Mouse (Mus musculus) lung, embryonic 16.5 days (tissue): ENCODE results near the gene Olfr1025-ps1. TPM values are rescaled to one million over a fixed set of nuclear protein-coding genes. Genes with fewer than 3 reads are reported as not detected.

ENCODE experiments used
- ATAC-seq: fragments of 200-750 bp; cut with Nextera tagmentation; 2 replicates; pipeline ENCODE4 v1.8.0; 2017; ENCODE audit warnings: low read depth, mild to moderate bottlenecking, moderate library complexity
- H3K27ac ChIP-seq: fragments of 300-500 bp; sonication (generic); 2 replicates; pipeline ENCODE4 v1.5.1; 2014; ENCODE audit warnings: mild to moderate bottlenecking, control low read depth, low read length
- H3K27me3 ChIP-seq: fragments of 300-500 bp; sonication (generic); 2 replicates; pipeline ENCODE4 v1.6.1; 2014; ENCODE audit warnings: low read depth, low read length, mixed read lengths; ENCODE audit not compliant: control insufficient read depth, insufficient read depth
- H3K36me3 ChIP-seq: fragments of 300-500 bp; sonication (generic); 2 replicates; pipeline ENCODE4 v1.6.1; 2014; ENCODE audit warnings: low read length; ENCODE audit not compliant: control insufficient read depth, insufficient read depth
- H3K4me1 ChIP-seq: fragments of 300-500 bp; sonication (generic); replicated peaks from 2 replicates; pipeline ENCODE4 v1.6.1; 2014; ENCODE audit warnings: low read length, mixed read lengths; ENCODE audit not compliant: control insufficient read depth, insufficient read depth
- H3K4me2 ChIP-seq: fragments of 300-500 bp; sonication (generic); 2 replicates; pipeline ENCODE4 v1.6.1; 2014; ENCODE audit warnings: low read depth, low read length, control low read depth
- H3K4me3 ChIP-seq: fragments of 300-500 bp; sonication (generic); 2 replicates; pipeline ENCODE4 v1.5.1; 2014; ENCODE audit warnings: mild to moderate bottlenecking, low read length, control low read depth
- H3K9ac ChIP-seq: fragments of 300-500 bp; sonication (generic); 2 replicates; pipeline ENCODE4 v1.6.1; 2014; ENCODE audit warnings: low read length, control low read depth
- H3K9me3 ChIP-seq: fragments of 300-500 bp; sonication (generic); 2 replicates; pipeline ENCODE4 v1.6.1; 2016; ENCODE audit warnings: low read length; ENCODE audit not compliant: control insufficient read depth
- WGBS: fragments of 180-500 bp; shearing (Covaris S2); extraction: QIAGEN DNeasy Blood & Tissue Kit; methylation state at CpG from one replicate; pipeline ENCODE4 v1.1.7; 2014; 5-methylcytosine and 5-hydroxymethylcytosine counted together
- polyA plus RNA-seq: library from polyadenylated mRNA; unstranded; fragments of >200 nt; fragmentation: Nextera tagmentation; extraction: Ambion mirVana; gene quantifications from 2 replicates; pipeline ENCODE4 v1.2.1, GENCODE M21; 2015

The Olfr1025-ps1 gene
- not detected in 2 replicates for polyA plus RNA-seq

GRCm38 (mm10) chr2:85914893-85915292 is at the start of gene Olfr1025-ps1:
Gene Olfr1025-ps1, plus strand, starts transcription at chr2:85915193.
- no peaks in the 10 kb centered on the region for H3K27me3 ChIP-seq
- H3K9me3 ChIP-seq = no peaks in the 10 kb centered on the region
- no peak within 1 kb of the TSS for H3K4me3 ChIP-seq
- H3K36me3 ChIP-seq = no peaks in the 10 kb centered on the region
- 46% methylated on average over 1 of the region's 1 CpGs for WGBS
- H3K27ac ChIP-seq = no peak within 1 kb of the TSS
- no peak for ATAC-seq
- H3K9ac ChIP-seq = no peak within 1 kb of the TSS
- H3K4me1 ChIP-seq = no peaks in the 10 kb centered on the region
- H3K4me2 ChIP-seq = no peak within 1 kb of the TSS

DNA sequence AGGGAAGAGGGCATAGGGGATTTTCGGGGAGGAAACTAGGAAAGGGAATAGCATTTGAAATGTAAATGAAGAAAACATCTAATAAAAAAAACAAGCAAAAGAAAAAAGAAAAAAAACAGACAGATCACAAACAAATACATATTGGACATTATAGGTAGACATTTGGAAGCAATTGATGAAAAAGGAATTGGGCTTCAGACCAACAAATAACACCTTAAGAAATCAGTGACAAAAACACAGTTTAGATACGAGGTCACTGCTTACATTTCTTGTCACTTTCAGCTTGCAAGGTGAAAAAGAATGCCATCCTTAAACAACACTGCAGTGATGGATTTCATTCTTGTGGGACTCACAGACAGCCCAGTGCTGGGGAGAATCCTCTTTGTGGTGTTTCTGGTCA is 46.7 kb upstream of the Olfr1025-ps1 start, which contains the start of gene Olfr1022:
TSS of gene Olfr1022 (plus strand) at position 301 of the 400 bp plus-strand sequence.
- no peaks in the 10 kb centered on the region for H3K36me3 ChIP-seq
- H3K4me3 ChIP-seq = no peak within 1 kb of the TSS
- no peaks in the 10 kb centered on the region for H3K9me3 ChIP-seq
- no peak within 1 kb of the TSS for H3K4me2 ChIP-seq
- no peak for ATAC-seq
- H3K4me1 ChIP-seq = no peaks in the 10 kb centered on the region
- H3K9ac ChIP-seq = no peak within 1 kb of the TSS
- no peak within 1 kb of the TSS for H3K27ac ChIP-seq
- WGBS = 37% methylated on average over 2 of the region's 2 CpGs
- H3K27me3 ChIP-seq = no peaks in the 10 kb centered on the region

DNA sequence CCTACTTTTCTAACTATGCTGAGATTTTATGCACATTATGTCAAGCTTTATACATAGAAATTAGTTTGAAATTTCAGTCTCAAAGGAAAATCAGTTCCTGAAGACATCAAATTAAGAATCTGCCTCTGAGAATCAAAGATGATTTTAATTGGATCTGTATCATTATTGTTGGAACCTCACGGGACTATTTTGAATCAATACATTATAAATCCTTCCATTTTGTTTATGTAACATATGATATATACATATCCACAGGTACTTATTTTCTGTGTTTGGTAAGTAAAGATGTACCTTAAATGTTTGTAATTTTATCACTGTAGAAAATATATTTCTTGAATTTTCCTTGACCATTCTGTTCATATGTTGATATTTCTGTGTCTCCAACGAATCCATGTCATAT is 29.7 kb upstream of the Olfr1025-ps1 start, which contains the start of gene Olfr1023:
TSS of gene Olfr1023 (plus strand) at position 301 of the 400 bp plus-strand sequence.
- H3K4me3 ChIP-seq = no peak within 1 kb of the TSS
- 57% methylated on average over 2 of the region's 2 CpGs for WGBS
- ATAC-seq = no peak
- no peaks in the 10 kb centered on the region for H3K36me3 ChIP-seq
- no peaks in the 10 kb centered on the region for H3K27me3 ChIP-seq
- H3K27ac ChIP-seq = no peak within 1 kb of the TSS
- H3K4me1 ChIP-seq = no peaks in the 10 kb centered on the region
- no peak within 1 kb of the TSS for H3K4me2 ChIP-seq
- no peaks in the 10 kb centered on the region for H3K9me3 ChIP-seq
- H3K9ac ChIP-seq = no peak within 1 kb of the TSS

DNA sequence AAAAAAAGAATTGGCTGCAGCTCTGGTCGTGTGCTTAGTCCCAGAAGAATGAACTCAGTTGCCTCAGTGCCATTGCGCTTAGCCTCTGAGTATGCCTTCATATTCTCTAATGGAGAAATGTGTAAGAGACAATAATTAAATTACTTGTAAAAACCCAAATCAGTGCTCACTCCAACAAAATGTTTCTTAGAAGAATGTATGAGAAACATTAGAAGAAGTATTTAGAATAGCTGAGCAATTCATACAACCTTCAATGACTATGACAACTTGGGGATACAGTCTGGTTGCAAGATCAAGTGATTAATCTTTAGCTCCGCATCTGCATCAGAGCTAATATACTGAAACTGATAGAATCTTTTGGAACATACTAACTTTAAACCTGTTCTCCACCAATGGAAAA is 10.0 kb upstream of the Olfr1025-ps1 start, which contains the start of gene Olfr1024:
TSS of gene Olfr1024 (minus strand) at position 101 of the 400 bp plus-strand sequence.
- no peak within 1 kb of the TSS for H3K4me2 ChIP-seq
- H3K36me3 ChIP-seq = no peaks in the 10 kb centered on the region
- H3K4me3 ChIP-seq = no peak within 1 kb of the TSS
- ATAC-seq = no peak
- no peaks in the 10 kb centered on the region for H3K9me3 ChIP-seq
- no peak within 1 kb of the TSS for H3K9ac ChIP-seq
- H3K4me1 ChIP-seq = no peaks in the 10 kb centered on the region
- H3K27ac ChIP-seq = no peak within 1 kb of the TSS
- 85% methylated on average over 3 of the region's 3 CpGs for WGBS
- no peaks in the 10 kb centered on the region for H3K27me3 ChIP-seq

GRCm38 (mm10) chr2:85913197-85913596 is 1.8 kb upstream of the Olfr1025-ps1 start:
- H3K4me1 ChIP-seq = no peaks in the 10 kb centered on the region
- H3K27me3 ChIP-seq = no peaks in the 10 kb centered on the region
- H3K36me3 ChIP-seq = no peaks in the 10 kb centered on the region
- no peak overlapping the region for H3K4me3 ChIP-seq
- no peak overlapping the region for H3K4me2 ChIP-seq
- no peak for ATAC-seq
- no peak overlapping the region for H3K27ac ChIP-seq
- no peaks in the 10 kb centered on the region for H3K9me3 ChIP-seq
- H3K9ac ChIP-seq = no peak overlapping the region

GRCm38 (mm10) chr2:85921258-85921657 is 6.3 kb downstream of the Olfr1025-ps1 start, which contains the start of gene Olfr1026:
Gene Olfr1026, plus strand, starts transcription at chr2:85921558.
- Histone ChIP-seq H3K4me2 (no peak within 1 kb of the TSS), H3K4me1 (no peaks in the 10 kb centered on the region), H3K27me3 (no peaks in the 10 kb centered on the region), H3K9ac (no peak within 1 kb of the TSS), H3K36me3 (no peaks in the 10 kb centered on the region), H3K27ac (no peak within 1 kb of the TSS), H3K9me3 (no peaks in the 10 kb centered on the region), H3K4me3 (no peak within 1 kb of the TSS)
- 78% methylated on average over 3 of the region's 3 CpGs for WGBS
- no peak for ATAC-seq

DNA sequence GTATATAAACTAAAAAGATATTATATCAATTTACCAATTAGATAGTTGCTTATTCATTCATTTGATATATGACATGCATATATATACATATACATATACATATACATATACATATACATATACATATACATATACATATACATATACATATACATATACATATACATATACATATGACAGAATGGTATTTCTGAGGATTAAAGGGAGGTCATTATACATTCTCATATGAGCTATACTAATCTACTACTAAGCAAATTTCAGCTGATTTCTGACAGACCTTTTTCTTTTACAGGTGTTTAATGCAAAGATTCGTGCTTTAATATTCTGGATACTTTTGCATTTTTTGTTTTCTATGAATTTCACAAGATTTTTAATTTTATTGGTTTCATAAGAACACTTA is 35.1 kb downstream of the Olfr1025-ps1 start, which contains the start of gene Olfr1028:
TSS of gene Olfr1028 (plus strand) at position 301 of the 400 bp plus-strand sequence.
- Histone ChIP-seq H3K9me3 (no peaks in the 10 kb centered on the region), H3K36me3 (no peaks in the 10 kb centered on the region), H3K4me3 (no peak within 1 kb of the TSS), H3K9ac (no peak within 1 kb of the TSS), H3K27me3 (no peaks in the 10 kb centered on the region), H3K4me2 (no peak within 1 kb of the TSS), H3K4me1 (no peaks in the 10 kb centered on the region), H3K27ac (no peak within 1 kb of the TSS)
- 55% methylated on average over 1 of the region's 1 CpGs for WGBS
- no peak for ATAC-seq

Other genes with a start within 250 kb of the Olfr1025-ps1 start
- gene Olfr1006, start 236.4 kb upstream of the Olfr1025-ps1 start, polyA plus RNA-seq = not detected in 2 replicates
- gene Olfr1008, start 225.8 kb upstream of the Olfr1025-ps1 start, polyA plus RNA-seq = not detected in 2 replicates
- gene Olfr1009, start 199.8 kb upstream of the Olfr1025-ps1 start, polyA plus RNA-seq = not detected in 2 replicates
- gene Olfr1012, start 152.4 kb upstream of the Olfr1025-ps1 start, polyA plus RNA-seq = not detected in 2 replicates
- gene Olfr1013, start 148.1 kb upstream of the Olfr1025-ps1 start, polyA plus RNA-seq = not detected in 2 replicates
- gene Olfr1014, start 142.5 kb upstream of the Olfr1025-ps1 start, polyA plus RNA-seq = not detected in 2 replicates
- not detected in 2 replicates for gene Olfr1015, start 133.2 kb upstream of the Olfr1025-ps1 start, polyA plus RNA-seq
- gene Olfr1016, start 112.6 kb upstream of the Olfr1025-ps1 start, polyA plus RNA-seq = not detected in 2 replicates
- gene Olfr1018, start 96.7 kb upstream of the Olfr1025-ps1 start, polyA plus RNA-seq = not detected in 2 replicates
- not detected in 2 replicates for gene Olfr1019, start 69.7 kb upstream of the Olfr1025-ps1 start, polyA plus RNA-seq
- gene Olfr1020, start 68.2 kb upstream of the Olfr1025-ps1 start, polyA plus RNA-seq = not detected in 2 replicates
- not detected in 2 replicates for gene Olfr1022, start 46.6 kb upstream of the Olfr1025-ps1 start, polyA plus RNA-seq
- gene Olfr1023, start 29.6 kb upstream of the Olfr1025-ps1 start, polyA plus RNA-seq = not detected in 2 replicates
- gene Olfr1024, start 10.1 kb upstream of the Olfr1025-ps1 start, polyA plus RNA-seq = not detected in 2 replicates
- gene Olfr1026, start 6.4 kb downstream of the Olfr1025-ps1 start, polyA plus RNA-seq = not detected in 2 replicates
- not detected in 2 replicates for gene Olfr1028, start 35.2 kb downstream of the Olfr1025-ps1 start, polyA plus RNA-seq
- not detected in 2 replicates for gene Olfr1029, start 58.7 kb downstream of the Olfr1025-ps1 start, polyA plus RNA-seq
- gene Olfr1030, start 64.1 kb downstream of the Olfr1025-ps1 start, polyA plus RNA-seq = not detected in 2 replicates
- not detected in 2 replicates for gene Olfr1031, start 75.1 kb downstream of the Olfr1025-ps1 start, polyA plus RNA-seq
- not detected in 2 replicates for gene Olfr1032, start 90.3 kb downstream of the Olfr1025-ps1 start, polyA plus RNA-seq
- gene Olfr1033, start 105.4 kb downstream of the Olfr1025-ps1 start, polyA plus RNA-seq = 3.9 and 5.5 TPM in 2 replicates
- 0.10 TPM in 1 of 2 replicates, not detected in the other for gene Olfr1034, start 130.7 kb downstream of the Olfr1025-ps1 start, polyA plus RNA-seq
- not detected in 2 replicates for gene Olfr1036, start 158.8 kb downstream of the Olfr1025-ps1 start, polyA plus RNA-seq
- gene Olfr1037, start 172.2 kb downstream of the Olfr1025-ps1 start, polyA plus RNA-seq = not detected in 2 replicates
- gene Olfr1039, start 220.7 kb downstream of the Olfr1025-ps1 start, polyA plus RNA-seq = not detected in 2 replicates
- not detected in 2 replicates for gene Olfr1040, start 231.5 kb downstream of the Olfr1025-ps1 start, polyA plus RNA-seq
- gene Olfr1042, start 246.6 kb downstream of the Olfr1025-ps1 start, polyA plus RNA-seq = not detected in 2 replicates